ENCODE assay signal across 14 mouse cellular contexts in genomic region chr12:25246566-25246965, GRCm38 (mm10).
DNase-seq lines count a peak whose midpoint lies in the region.
"Had no signal": no experiment of that assay in that cellular context is flagged by ENCODE, and none has a peak within 500 bp of the region (broad histone marks: within the 10 kb centered on the region; RNA-seq: fewer than 3 reads in every experiment).

No protein-coding gene starts in this region.

- DNase-seq in adrenal gland, postnatal 14 days, result peak; percentile 6
- DNase-seq in adrenal gland, postnatal 25 days, result no peak
- DNase-seq in cerebellum, postnatal 14 days, result peak; percentile 69 to 70
- no peak for DNase-seq in cerebellum, adult 8-10 months
- peak; percentile 41 to 51 for DNase-seq in layer of hippocampus, postnatal 10 days (ENCODE audit: low spot score in 2 of 2)
- DNase-seq in layer of hippocampus, adult 18-20 months (ENCODE audit: low spot score in 2 of 2), result no peak
- peak; percentile 58 for DNase-seq in left cerebral cortex, postnatal 4 days
- DNase-seq in left cerebral cortex, adult 11 months (ENCODE audit: low spot score), result no peak
- DNase-seq: adrenal gland, adult 8-10 months; adrenal gland, postnatal 36 days; B cell, adult 2 months; cerebellum, adult 11-12 months; cerebellum, adult 2 months; forebrain, postnatal 0 days had no signal

- intact Hi-C loops in left cerebral cortex, postnatal 4 days (cut with DNase I), result no loop called here

Comparison
In these comparisons a context has a peak if more than half of its experiments do, and no peak if none do; other contexts are left out.
1. DNase-seq: peak in adrenal gland, postnatal 14 days (single experiment), cerebellum, postnatal 14 days (2 of 2), layer of hippocampus, postnatal 10 days (2 of 2) and left cerebral cortex, postnatal 4 days (single experiment); none in adrenal gland, postnatal 25 days (single experiment), cerebellum, adult 8-10 months (single experiment), layer of hippocampus, adult 18-20 months (0 of 2) and left cerebral cortex, adult 11 months (single experiment).